Mouse (Mus musculus) yolk sac, embryonic 10.5 days (tissue): Measurements from ENCODE around the gene Ptprg.

Experiments
- DNase-seq: peaks from one replicate; pipeline ENCODE4 v3.0.0-alpha.2; 2017; ENCODE audit warnings: low spot score

The Ptprg gene

DNA sequence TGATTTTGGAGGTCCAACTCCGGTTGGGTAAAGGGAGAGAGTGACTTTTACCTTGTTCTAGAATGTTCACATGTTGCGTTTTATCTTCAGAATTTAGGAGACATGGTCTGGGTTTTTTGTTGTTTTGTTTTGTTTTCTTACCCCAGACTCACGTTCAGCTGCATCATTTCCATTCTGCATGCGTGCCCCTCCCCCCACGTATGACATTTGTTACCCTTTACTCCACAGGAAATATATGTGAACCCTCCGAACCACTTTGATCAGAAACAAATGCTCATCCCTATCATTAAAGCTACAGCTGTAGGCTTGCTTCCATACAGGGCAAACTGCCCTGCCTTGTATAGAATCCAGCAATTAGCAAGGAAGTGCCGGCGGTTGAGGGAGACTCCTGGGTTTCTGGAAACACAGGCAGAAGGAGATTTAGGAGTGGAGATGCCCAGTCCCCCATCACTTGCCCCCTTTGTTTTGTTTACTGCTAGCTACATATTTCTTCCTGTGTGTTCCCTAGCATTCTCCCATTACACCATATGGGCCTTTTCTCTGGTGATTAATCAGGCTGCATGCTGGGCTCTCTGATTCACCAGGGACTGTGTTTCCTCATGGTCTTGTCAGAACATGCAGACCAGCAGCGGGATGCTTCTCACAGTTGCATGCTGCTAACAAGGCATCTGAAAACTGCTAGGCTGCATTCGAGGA is 130.2 kb downstream of the Ptprg start:
- peak; percentile 25 for DNase-seq

DNA sequence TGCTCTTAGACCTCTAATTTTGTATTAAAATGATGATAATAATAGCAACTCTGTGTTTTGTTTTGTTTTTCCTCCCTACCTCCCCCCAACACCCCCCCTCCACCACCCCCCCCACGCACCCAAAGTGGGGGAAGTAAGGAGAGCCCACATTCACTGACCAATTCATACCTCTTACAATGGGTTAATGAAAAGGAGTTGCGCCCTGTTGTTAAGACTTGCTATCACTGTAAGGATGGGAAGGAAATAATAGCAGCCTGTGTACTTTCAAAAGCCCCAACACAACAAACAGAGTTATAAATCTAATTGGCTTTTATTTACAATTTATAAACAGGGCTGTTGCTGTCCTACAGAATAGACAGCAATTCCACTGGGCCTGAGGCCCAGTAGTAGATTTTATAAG is 130.8 kb downstream of the Ptprg start:
- no peak for DNase-seq

GRCm38 (mm10) chr14:11687541-11687940 is 134.2 kb downstream of the Ptprg start:
- no peak for DNase-seq

- no peak for DNase-seq
Observed at GRCm38 (mm10) chr14:11688142-11688541, 134.8 kb downstream of the Ptprg start.

GRCm38 (mm10) chr14:11690066-11690465 is 136.7 kb downstream of the Ptprg start:
- no peak for DNase-seq

GRCm38 (mm10) chr14:11691531-11691930 is 138.2 kb downstream of the Ptprg start:
- no peak for DNase-seq

DNA sequence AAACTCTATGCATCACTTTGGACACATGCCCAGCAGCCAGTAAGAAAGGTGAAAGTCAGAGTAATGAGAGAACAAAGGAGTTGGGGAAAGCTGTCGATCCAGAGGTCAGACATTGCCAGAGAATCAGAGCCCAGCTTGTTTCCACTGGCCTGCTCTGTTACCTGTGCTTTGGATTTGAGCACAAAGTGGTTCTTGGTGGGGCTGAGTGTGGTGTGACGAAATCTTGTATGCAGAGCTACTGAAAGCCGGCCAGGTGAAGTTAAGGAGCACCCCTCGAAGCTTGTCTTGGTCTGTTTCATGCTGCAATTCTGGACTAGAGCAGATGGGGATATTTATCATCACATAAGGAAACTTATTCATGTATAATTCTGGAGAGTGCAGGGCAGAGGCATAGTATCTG is 145.5 kb downstream of the Ptprg start:
- DNase-seq, result no peak

GRCm38 (mm10) chr14:11699654-11700053 is 146.3 kb downstream of the Ptprg start:
- no peak for DNase-seq

DNA sequence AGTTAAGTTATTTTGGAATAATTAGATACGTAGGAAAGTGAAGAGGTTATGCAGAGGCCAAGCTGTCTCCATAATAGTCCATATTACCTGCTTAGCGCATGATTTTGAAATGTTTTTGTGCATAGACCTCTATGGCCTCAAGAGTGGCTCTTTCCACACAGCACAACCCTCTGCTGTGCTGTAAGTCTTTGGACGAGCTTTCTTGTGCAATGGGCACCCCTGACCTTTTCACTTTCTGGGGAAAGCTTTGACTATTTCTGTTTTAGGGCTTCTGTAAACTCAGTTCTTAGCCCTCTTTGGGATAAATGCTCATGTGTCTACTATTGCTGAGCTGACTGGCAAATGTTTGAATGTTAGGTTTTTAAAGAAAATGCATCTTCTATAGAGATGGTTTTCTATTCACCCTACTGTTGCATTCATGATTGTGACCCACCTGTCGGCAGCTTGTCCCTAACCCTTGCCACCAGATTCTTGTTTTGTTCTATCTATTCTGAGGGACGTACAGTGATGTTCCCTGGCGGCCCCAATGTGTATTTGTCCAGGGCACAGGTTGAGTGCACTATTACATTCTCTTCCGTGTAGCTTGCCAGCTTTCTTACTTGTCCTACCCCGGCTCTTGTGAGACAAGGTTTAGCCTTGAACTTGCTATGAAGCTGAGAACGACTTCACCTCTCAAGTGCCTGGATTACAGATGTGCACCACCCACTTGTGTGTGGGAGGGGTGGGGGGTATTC is 148.4 kb downstream of the Ptprg start:
- DNase-seq, result no peak

- no peak for DNase-seq
Observed at GRCm38 (mm10) chr14:11702770-11703477, 149.6 kb downstream of the Ptprg start.

DNA sequence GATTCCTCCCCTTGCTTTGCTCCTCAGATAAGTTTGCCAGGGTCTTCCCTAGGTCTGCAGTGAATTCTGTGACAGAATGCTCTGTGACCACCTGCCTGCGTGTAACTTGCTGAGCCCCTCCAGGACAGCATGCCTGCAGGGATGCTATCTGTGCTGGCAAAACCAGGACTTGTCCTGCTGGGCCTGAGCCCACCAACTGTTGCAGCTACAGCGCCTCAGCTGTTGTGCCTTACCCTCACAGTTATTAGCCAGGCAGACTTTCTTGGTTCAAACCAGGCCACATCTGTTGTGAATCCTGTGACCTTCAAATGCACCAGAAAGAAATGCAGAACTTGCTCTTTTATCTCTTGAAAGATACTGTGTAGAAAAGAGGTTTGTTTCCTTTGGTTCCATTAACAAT is 151.5 kb downstream of the Ptprg start:
- no peak for DNase-seq

GRCm38 (mm10) chr14:11709352-11709751 is 156.0 kb downstream of the Ptprg start:
- no peak for DNase-seq

DNA sequence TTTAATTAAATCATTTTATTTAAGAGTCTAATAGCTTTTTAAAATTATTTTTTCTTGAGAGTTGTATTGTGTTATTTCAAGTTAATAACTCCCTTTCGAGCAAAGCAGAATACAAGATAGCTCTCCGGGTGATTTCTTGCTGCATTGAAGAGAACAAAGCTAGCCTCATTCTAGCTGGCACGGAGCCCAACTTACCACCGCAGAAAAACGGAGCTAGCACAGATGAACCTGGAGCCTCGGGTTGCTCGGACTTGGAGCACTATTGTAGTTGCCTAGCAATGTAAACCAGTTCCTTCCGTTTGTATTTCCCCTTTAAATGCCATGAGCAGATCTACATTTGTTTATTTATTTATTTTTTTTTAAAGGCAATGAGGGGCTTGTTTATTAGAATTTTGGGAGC is 156.5 kb downstream of the Ptprg start:
- no peak for DNase-seq

- DNase-seq, result no peak
Observed at GRCm38 (mm10) chr14:11710410-11711122, 157.2 kb downstream of the Ptprg start.

DNA sequence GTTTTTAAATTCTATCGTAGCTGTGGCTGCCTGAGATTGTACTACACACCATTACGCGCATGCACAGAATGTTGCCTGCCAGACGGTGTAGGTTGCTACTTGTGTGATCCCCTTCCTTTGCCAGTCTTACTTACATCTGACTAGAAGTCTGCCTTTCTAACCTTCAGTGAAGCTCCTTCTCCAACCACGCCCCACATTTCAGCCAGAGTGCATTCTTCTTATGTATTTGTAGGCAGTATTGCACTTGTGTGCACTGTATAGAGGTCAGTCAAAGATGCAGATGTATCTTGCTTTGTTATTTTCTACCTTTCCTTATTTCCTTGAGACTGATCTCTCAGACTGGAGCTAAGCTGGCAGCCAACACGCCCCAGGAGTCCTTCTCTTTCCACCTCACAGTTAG is 158.8 kb downstream of the Ptprg start:
- no peak for DNase-seq

- no peak for DNase-seq
Observed at GRCm38 (mm10) chr14:11716230-11716629, 162.9 kb downstream of the Ptprg start.

DNA sequence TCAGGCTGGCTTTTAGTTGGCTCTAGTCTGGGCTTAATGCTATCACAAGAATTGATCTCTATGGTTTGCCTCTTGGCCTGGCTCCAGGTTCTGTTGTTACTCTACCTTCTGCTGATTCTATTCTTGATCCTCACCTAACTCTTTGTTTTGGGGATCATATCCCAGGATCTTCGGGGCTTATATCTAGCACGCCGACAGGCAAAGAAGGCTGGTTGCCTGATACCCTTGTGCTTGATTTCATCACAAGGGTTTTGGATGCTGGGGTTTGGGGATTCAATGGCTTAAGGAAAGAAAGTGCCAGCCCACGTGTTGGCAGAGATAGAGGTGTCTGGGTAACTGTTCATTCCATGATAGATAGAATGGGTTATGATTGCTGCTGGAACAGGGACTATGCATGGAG is 164.9 kb downstream of the Ptprg start:
- DNase-seq, result no peak

- no peak for DNase-seq
Observed at GRCm38 (mm10) chr14:11719259-11719658, 165.9 kb downstream of the Ptprg start.

GRCm38 (mm10) chr14:11722101-11722500 is 168.8 kb downstream of the Ptprg start:
- no peak for DNase-seq

DNA sequence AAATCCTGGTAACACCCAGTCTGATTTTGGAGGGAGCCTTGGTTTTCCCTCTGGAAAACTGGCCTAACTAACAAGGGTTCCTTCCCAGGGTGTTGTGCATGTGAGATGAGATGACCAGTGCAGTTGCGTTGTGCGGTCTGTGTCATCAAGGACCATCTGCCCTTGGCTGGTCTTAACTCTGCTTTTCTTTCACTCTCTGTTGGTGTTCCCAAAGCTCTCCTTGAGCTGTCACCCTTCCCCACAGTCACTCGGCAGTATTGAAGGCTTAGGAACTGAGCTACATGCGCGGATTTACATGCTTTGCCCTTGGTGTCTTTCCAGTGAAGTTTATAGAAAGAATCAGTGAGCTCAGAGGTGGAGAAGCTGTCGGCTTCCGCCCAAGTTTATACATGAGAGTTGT is 170.5 kb downstream of the Ptprg start:
- DNase-seq, result no peak

- DNase-seq, result peak; percentile 21
Observed at GRCm38 (mm10) chr14:11731223-11731920, 178.0 kb downstream of the Ptprg start.

- DNase-seq, result no peak
Observed at GRCm38 (mm10) chr14:11732376-11732775, 179.0 kb downstream of the Ptprg start.
